Mouse (Mus musculus) bone marrow macrophage, adult 2 months (primary cell): Measurements from ENCODE around the gene Zfp691.

ENCODE experiments used
- CTCF ChIP-seq: IDR thresholded peaks from 2 replicates; pipeline ENCODE4 v1.5.1; 2012; ENCODE audit warnings: low read depth, mild to moderate bottlenecking, low read length, moderate library complexity
- POLR2A ChIP-seq: IDR thresholded peaks from 2 replicates; pipeline ENCODE4 v1.6.1; 2012; ENCODE audit warnings: mild to moderate bottlenecking, low read depth, low read length, borderline replicate concordance

DNA sequence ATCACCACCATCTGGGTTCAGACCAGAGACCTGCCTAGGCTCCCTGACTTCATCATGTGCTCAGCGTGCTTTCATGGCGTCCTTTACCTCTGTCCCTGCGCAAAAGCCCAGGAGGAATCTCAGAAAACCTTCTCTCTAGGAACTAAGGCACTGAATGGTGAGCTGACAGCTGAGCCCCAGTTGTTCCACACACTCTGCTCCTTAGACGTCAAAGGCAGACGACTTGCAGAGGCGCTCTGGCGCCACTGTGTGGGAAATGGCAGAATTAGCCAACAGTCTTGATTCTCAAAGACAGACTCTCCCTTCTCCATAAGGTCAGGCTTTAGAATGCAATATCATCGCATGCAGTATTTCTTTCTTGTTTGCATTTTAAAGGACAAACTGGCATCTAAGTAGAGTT is 30.7 kb upstream of the Zfp691 start:
- TF ChIP-seq CTCF (peak; percentile 77), POLR2A (no peak)
